Mouse (Mus musculus) cortical plate, adult 2 months (tissue): ENCODE measurements around the gene Ndufc1.

ENCODE experiments used
- CTCF ChIP-seq: fragments of 200-500 bp; IDR thresholded peaks from 2 replicates; pipeline ENCODE4 v1.5.1; 2011; ENCODE audit warnings: mild to moderate bottlenecking, control low read depth, low read length; ENCODE audit not compliant: insufficient read depth; ENCODE audit errors: extremely low read depth
- POLR2A ChIP-seq: fragments of 200-500 bp; IDR thresholded peaks from 2 replicates; pipeline ENCODE4 v1.6.1; 2011; ENCODE audit warnings: mild to moderate bottlenecking, low read length, control low read depth; ENCODE audit not compliant: insufficient read depth; ENCODE audit errors: extremely low read depth

- TF ChIP-seq CTCF (no peak), POLR2A (no peak)
Observed at GRCm38 (mm10) chr3:51357078-51357477, 51.7 kb downstream of the Ndufc1 start.
